26 mouse cellular contexts compared by ENCODE assay signal in the genomic region with DNA sequence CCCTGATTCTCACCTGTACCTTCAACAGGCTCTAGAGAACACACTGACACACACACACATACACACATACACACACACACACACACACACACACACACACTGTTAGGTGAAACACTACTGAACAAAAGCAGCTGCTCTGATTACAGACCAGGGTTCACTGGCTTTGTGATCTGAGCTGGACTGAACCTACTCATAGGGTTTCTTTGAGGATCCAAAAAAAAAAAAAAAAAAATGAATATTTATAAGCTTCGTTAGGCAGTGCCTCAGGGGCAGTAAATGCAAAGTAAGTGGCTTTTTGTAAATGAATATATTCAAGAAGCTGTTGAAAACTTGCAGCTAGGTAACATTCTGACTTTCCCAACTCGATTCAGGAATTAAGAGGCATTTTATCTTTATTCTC.
DNase-seq lines count a peak whose midpoint lies in the region; ATAC-seq and TF ChIP-seq lines count a peak whose summit lies in the region.
"Had no signal": no experiment of that assay in that cellular context is flagged by ENCODE, and none has a peak within 500 bp of the region (broad histone marks: within the 10 kb centered on the region; RNA-seq: fewer than 3 reads in every experiment).

No protein-coding gene starts in this region.

- no peak overlapping the region for H3K4me3 ChIP-seq in forebrain, embryonic 13.5 days
- no peak overlapping the region for H3K4me3 ChIP-seq in forebrain, embryonic 12.5 days (replicated peaks)
- H3K4me3 ChIP-seq in CH12.LX (replicated peaks in 1 of 3; ENCODE audit: low read depth in 2 of 3, low read length in 2 of 3, poor library complexity in 1 of 3) = no peak overlapping the region
- H3K4me3 ChIP-seq: embryonic facial prominence, embryonic 12.5 days; erythroblast, embryonic 14.5 days; hindbrain, embryonic 13.5 days; intestine, embryonic 15.5 days; limb, embryonic 12.5 days; liver, embryonic 12.5 days; neural tube, embryonic 15.5 days had no signal

- H3K79me2 ChIP-seq in CH12.LX (replicated peaks; ENCODE audit: control insufficient read depth, extremely low read depth, insufficient read depth, poor library complexity, severe bottlenecking) = no peaks in the 10 kb centered on the region

- no peak overlapping the region for H3K9ac ChIP-seq in forebrain, embryonic 13.5 days
- no peak overlapping the region for H3K9ac ChIP-seq in forebrain, embryonic 12.5 days
- no peak overlapping the region for H3K9ac ChIP-seq in CH12.LX (ENCODE audit: insufficient read depth, low read depth)
- H3K9ac ChIP-seq: embryonic facial prominence, embryonic 12.5 days; hindbrain, embryonic 13.5 days; intestine, embryonic 15.5 days; limb, embryonic 12.5 days; liver, embryonic 12.5 days; lung, embryonic 14.5 days; neural tube, embryonic 15.5 days had no signal

- no peaks in the 10 kb centered on the region for H3K27me3 ChIP-seq in forebrain, embryonic 13.5 days
- H3K27me3 ChIP-seq in forebrain, embryonic 12.5 days = no peaks in the 10 kb centered on the region
- H3K27me3 ChIP-seq in CH12.LX (replicated peaks) = no peaks in the 10 kb centered on the region
- H3K27me3 ChIP-seq: embryonic facial prominence, embryonic 12.5 days; hindbrain, embryonic 13.5 days; intestine, embryonic 15.5 days; limb, embryonic 12.5 days; liver, embryonic 12.5 days; neural tube, embryonic 15.5 days had no signal

- no peak for TF ChIP-seq RAD21 in CH12.LX (IDR thresholded peaks at IDR 0.05; ENCODE audit: low read depth, low read length)

- DNase-seq in CH12.LX (ENCODE audit: extremely low read depth) = no peak
- peak; percentile 8 for DNase-seq in kidney, adult 9 months
- DNase-seq in kidney, postnatal 25 days = peak; percentile 4 to 25
- DNase-seq in thymus, postnatal 25 days = no peak
- no peak for DNase-seq in embryo, embryonic 10.5 days (ENCODE audit: low spot score)
- no peak for DNase-seq in heart, adult 11 months
- DNase-seq: adrenal gland, postnatal 10 days; cerebellum, adult 11 months; cerebellum, postnatal 14 days; gastrocnemius, postnatal 14 days; lung, embryonic 14.5 days; lung, postnatal 36 days; spleen, adult 18-20 months; thymus, postnatal 4 days had no signal

- dilution Hi-C loops in CH12.LX (cut with MboI; ENCODE audit: extremely low pct_ligation_motif_present, extremely low pct_unique_long_range_greater_than_20kb, low sequenced_read_pairs) = no loop called here

- in situ Hi-C loops in CH12.LX (cut with MboI; ENCODE audit: low pct_ligation_motif_present, low pct_unique_long_range_greater_than_20kb, low sequenced_read_pairs) = no loop called here

- TF ChIP-seq POLR2A in CH12.LX (IDR thresholded peaks at IDR 0.05; ENCODE audit: low read depth, low read length) = no peak

- TF ChIP-seq CTCF in CH12.LX (conservative IDR thresholded peaks at IDR 0.05 in 1 of 2, IDR thresholded peaks at IDR 0.05 in 1 of 2; ENCODE audit: low read depth in 2 of 2, low read length in 2 of 2) = no peak

- H3K36me3 ChIP-seq in forebrain, embryonic 13.5 days (ENCODE audit: poor library complexity, severe bottlenecking) = no peaks in the 10 kb centered on the region
- H3K36me3 ChIP-seq in forebrain, embryonic 12.5 days (replicated peaks) = no peaks in the 10 kb centered on the region
- no peaks in the 10 kb centered on the region for H3K36me3 ChIP-seq in CH12.LX (replicated peaks in 1 of 2; ENCODE audit: control insufficient read depth in 1 of 2, insufficient read depth in 1 of 2, low read length in 1 of 2)
- H3K36me3 ChIP-seq: embryonic facial prominence, embryonic 12.5 days; G1E; hindbrain, embryonic 13.5 days; intestine, embryonic 15.5 days; limb, embryonic 12.5 days; liver, embryonic 12.5 days; neural tube, embryonic 15.5 days had no signal

- H3K27ac ChIP-seq in forebrain, embryonic 13.5 days = no peak overlapping the region
- H3K27ac ChIP-seq in forebrain, embryonic 12.5 days = no peak overlapping the region
- no peak overlapping the region for H3K27ac ChIP-seq in CH12.LX (ENCODE audit: insufficient read depth, low read depth)
- H3K27ac ChIP-seq: embryonic facial prominence, embryonic 12.5 days; hindbrain, embryonic 13.5 days; intestine, embryonic 15.5 days; limb, embryonic 12.5 days; liver, embryonic 12.5 days; neural tube, embryonic 15.5 days had no signal

- peak; percentile 55; the same call in 1 of the 2 replicates for TF ChIP-seq EP300 in CH12.LX (IDR thresholded peaks at IDR 0.05; ENCODE audit: low read length)

- peak; percentile 52 for ATAC-seq in forebrain, embryonic 13.5 days
- no peak for ATAC-seq in forebrain, embryonic 12.5 days (ENCODE audit: low FRiP score)
- ATAC-seq: activated CD4-positive, CD25-positive, alpha-beta regulatory T cell, adult 4 months; CD4-positive, CD25-positive, alpha-beta regulatory T cell, adult 4 months; intestine, embryonic 15.5 days; liver, embryonic 12.5 days had no signal

- peaks cover 9% of the 10 kb centered on the region for H3K4me1 ChIP-seq in forebrain, embryonic 13.5 days
- H3K4me1 ChIP-seq in forebrain, embryonic 12.5 days = peaks cover 5% of the 10 kb centered on the region; the same call in 1 of the 2 replicates
- H3K4me1 ChIP-seq in CH12.LX (ENCODE audit: control insufficient read depth in 1 of 2, insufficient read depth in 2 of 2) = peaks cover 0 to 9% of the 10 kb centered on the region in 2 experiments; a peak in 1 of 4 replicates
- H3K4me1 ChIP-seq: embryonic facial prominence, embryonic 12.5 days; hindbrain, embryonic 13.5 days; intestine, embryonic 15.5 days; limb, embryonic 12.5 days; liver, embryonic 12.5 days had no signal

- H3K4me2 ChIP-seq in forebrain, embryonic 13.5 days = no peak overlapping the region
- no peak overlapping the region for H3K4me2 ChIP-seq in forebrain, embryonic 12.5 days
- no peak overlapping the region for H3K4me2 ChIP-seq in CH12.LX (ENCODE audit: insufficient read depth, low read depth, poor library complexity, severe bottlenecking)
- H3K4me2 ChIP-seq: embryonic facial prominence, embryonic 12.5 days; hindbrain, embryonic 13.5 days; intestine, embryonic 15.5 days; limb, embryonic 12.5 days; liver, embryonic 12.5 days; lung, embryonic 14.5 days; neural tube, embryonic 15.5 days had no signal

- 25% methylated on average over 2 of the region's 2 CpGs for WGBS in forebrain, embryonic 13.5 days
- WGBS in forebrain, embryonic 12.5 days = 17% methylated on average over 2 of the region's 2 CpGs

- H3K9me3 ChIP-seq in forebrain, embryonic 13.5 days (replicated peaks) = no peaks in the 10 kb centered on the region
- H3K9me3 ChIP-seq in forebrain, embryonic 12.5 days = no peaks in the 10 kb centered on the region
- no peaks in the 10 kb centered on the region for H3K9me3 ChIP-seq in CH12.LX (replicated peaks; ENCODE audit: low read length)
- H3K9me3 ChIP-seq: embryonic facial prominence, embryonic 12.5 days; G1E; hindbrain, embryonic 13.5 days; intestine, embryonic 15.5 days; limb, embryonic 12.5 days; liver, embryonic 12.5 days; neural tube, embryonic 15.5 days had no signal

TF ChIP-seq in CH12.LX, 34 proteins besides CTCF, POLR2A, EP300 and RAD21:
- TF ChIP-seq IRF4 (IDR thresholded peaks at IDR 0.05; ENCODE audit: low read depth, low read length) (0 out of 2 replicates have a peak, but pooled peaks have one; percentile 26), ZNF384 (IDR thresholded peaks at IDR 0.05; ENCODE audit: low read depth, low read length) (peak; percentile 91), ZKSCAN1 (IDR thresholded peaks at IDR 0.05; ENCODE audit: borderline replicate concordance, low read depth, low read length) (no peak), ETS1 (conservative IDR thresholded peaks at IDR 0.05; ENCODE audit: low read depth, low read length) (no peak), POLR2AphosphoS2 (IDR thresholded peaks at IDR 0.05; ENCODE audit: low read depth, low read length) (no peak), MAZ (IDR thresholded peaks at IDR 0.05; ENCODE audit: low read depth, low read length) (no peak), E2F4 (IDR thresholded peaks at IDR 0.05; ENCODE audit: insufficient replicate concordance, low read depth, low read length) (no peak), JUND (conservative IDR thresholded peaks at IDR 0.05; ENCODE audit: low read depth, low read length) (0 out of 2 replicates have a peak, but pooled peaks have one; percentile 9), RCOR1 (conservative IDR thresholded peaks at IDR 0.05; ENCODE audit: low read depth, low read length) (no peak), CHD1 (IDR thresholded peaks at IDR 0.05; ENCODE audit: low read depth, low read length) (no peak), MEF2A (IDR thresholded peaks at IDR 0.05; ENCODE audit: borderline replicate concordance, low read depth, low read length) (no peak), BHLHE40 (IDR thresholded peaks at IDR 0.05; ENCODE audit: low read depth, low read length) (no peak)

Comparison
In these comparisons a context has a peak if more than half of its experiments do, and no peak if none do; other contexts are left out.
1. DNase-seq: peak in kidney, adult 9 months (single experiment) and kidney, postnatal 25 days (2 of 2); none in CH12.LX (single experiment), thymus, postnatal 25 days (single experiment), embryo, embryonic 10.5 days (single experiment) and heart, adult 11 months (single experiment).